Comparison of ENCODE assay signal across 7 mouse cellular contexts in genomic region chr2:163401221-163401620, GRCm38 (mm10). TPM values are rescaled to one million over a fixed set of nuclear protein-coding genes. Genes with fewer than 3 reads are reported as not detected.
DNase-seq lines count a peak whose midpoint lies in the region; TF ChIP-seq lines count a peak whose summit lies in the region.

No protein-coding gene starts in this region.

- no peaks in the 10 kb centered on the region for H3K79me2 ChIP-seq in heart, adult 2 months (replicated peaks; ENCODE audit: control insufficient read depth, insufficient read depth, low read length)

- H3K9ac ChIP-seq in ES-Bruce4 (ENCODE audit: low read depth, poor library complexity, severe bottlenecking): no peak overlapping the region
- no peak overlapping the region for H3K9ac ChIP-seq in heart, adult 2 months (ENCODE audit: low read depth, low read length)

- intact Hi-C loops in heart, adult 2 months (cut with DNase I): loop anchor here (1.0 to 5.0 kb wide), 3 partner anchors 61 to 352 kb away; no protein-coding TSS in a partner anchor

- no peak for TF ChIP-seq POLR2A in ES-Bruce4 (IDR thresholded peaks at IDR 0.05; ENCODE audit: insufficient read depth, low read length)
- TF ChIP-seq POLR2A in heart, adult 2 months (IDR thresholded peaks at IDR 0.05; ENCODE audit: insufficient read depth, low read depth, low read length): no peak

- DNase-seq in ZHBTc4 (ENCODE audit: low read depth, low spot score): peak; percentile 89
- peak; percentile 69 to 86 for DNase-seq in cerebellum, postnatal 36 days
- DNase-seq in heart, adult 2 months: peak; percentile 73 to 74
- DNase-seq in layer of hippocampus, adult 9-11 months: peak; percentile 69
- peak; percentile 95 for DNase-seq in lung, postnatal 36 days
- peak; percentile 56 to 59 for DNase-seq in right cerebral cortex, postnatal 36 days (ENCODE audit: low spot score in 2 of 2)

- TF ChIP-seq EP300 in ES-Bruce4 (IDR thresholded peaks at IDR 0.05; ENCODE audit: insufficient read depth, low read depth, low read length): no peak
- peak; percentile 35; the same call in 1 of the 2 replicates for TF ChIP-seq EP300 in heart, adult 2 months (IDR thresholded peaks at IDR 0.05; ENCODE audit: insufficient read depth, low read depth, low read length)

- H3K4me1 ChIP-seq in ES-Bruce4 (ENCODE audit: control insufficient read depth, insufficient read depth, low read length): no peaks in the 10 kb centered on the region
- peaks cover 5% of the 10 kb centered on the region for H3K4me1 ChIP-seq in heart, adult 2 months (ENCODE audit: control insufficient read depth, insufficient read depth, low read length)

- H3K4me3 ChIP-seq in ES-Bruce4 (ENCODE audit: low read depth, low read length): no peak overlapping the region
- no peak overlapping the region for H3K4me3 ChIP-seq in heart, adult 2 months

- H3K36me3 ChIP-seq in ES-Bruce4 (ENCODE audit: control insufficient read depth, insufficient read depth, low read length, poor library complexity, severe bottlenecking): no peaks in the 10 kb centered on the region; the same call in none of the 2 replicates
- H3K36me3 ChIP-seq in heart, adult 2 months (ENCODE audit: control insufficient read depth, insufficient read depth, low read length): no peaks in the 10 kb centered on the region

- no peak overlapping the region for H3K27ac ChIP-seq in ES-Bruce4 (ENCODE audit: insufficient read depth, low read length)
- no peak overlapping the region for H3K27ac ChIP-seq in heart, adult 2 months

- H3K27me3 ChIP-seq in ES-Bruce4 (ENCODE audit: control insufficient read depth, insufficient read depth, low read length, poor library complexity, severe bottlenecking): no peaks in the 10 kb centered on the region
- no peaks in the 10 kb centered on the region for H3K27me3 ChIP-seq in heart, adult 2 months (ENCODE audit: control insufficient read depth, insufficient read depth, low read length)

- 3% methylated on average over 8 of the region's 8 CpGs for WGBS in heart, adult 2 months

- peak; percentile 43 for TF ChIP-seq CTCF in ES-Bruce4 (IDR thresholded peaks at IDR 0.05; ENCODE audit: low read depth, low read length)
- peak; percentile 98 for TF ChIP-seq CTCF in heart, adult 2 months (IDR thresholded peaks at IDR 0.05)

- H3K9me3 ChIP-seq in ES-Bruce4 (replicated peaks; ENCODE audit: control insufficient read depth, insufficient read depth, low read length, poor library complexity, severe bottlenecking): no peaks in the 10 kb centered on the region

RNA-seq across cellular contexts. Expression of gene Jph2, which starts 3.4 kb away (rescaled TPM):
- 5.8 and 6.6 TPM in 2 replicates for polyA plus RNA-seq in ES-Bruce4 (2011; ENCODE audit: insufficient read depth, insufficient read length, low read depth, missing spikeins)
- total RNA-seq in heart, adult 2 months (2021): 100 to 1,000 TPM; 389 to 391 TPM
- polyA plus RNA-seq in heart, adult 2 months (2012; rRNA removed): 193 and 253 TPM in 2 replicates

RNA-seq across cellular contexts. Expression of gene Oser1, which starts 23.3 kb away (rescaled TPM):
- polyA plus RNA-seq in ES-Bruce4 (2011; ENCODE audit: insufficient read depth, insufficient read length, low read depth, missing spikeins): 48.3 and 50.6 TPM in 2 replicates
- total RNA-seq in heart, adult 2 months (2021): 10 to 100 TPM; 19.6 to 21.2 TPM
- 9.7 and 16.4 TPM in 2 replicates for polyA plus RNA-seq in heart, adult 2 months (2012; rRNA removed)

RNA-seq across cellular contexts. Expression of gene Gdap1l1, which starts 37.1 kb away (rescaled TPM):
- polyA plus RNA-seq in ES-Bruce4 (2011; ENCODE audit: insufficient read depth, insufficient read length, low read depth, missing spikeins): 2.4 and 2.7 TPM in 2 replicates
- not detected for total RNA-seq in heart, adult 2 months (2021)
- 0.23 and 0.25 TPM in 2 replicates for polyA plus RNA-seq in heart, adult 2 months (2012; rRNA removed)

Comparison
In these comparisons a context has a peak if more than half of its experiments do, and no peak if none do; other contexts are left out.
1. RNA of gene Jph2, which starts 3.4 kb away (polyA plus RNA-seq): 193 to 253 TPM in heart, adult 2 months; 5.8 to 6.6 TPM in ES-Bruce4; every median in the first group is over 10 times any median in the second.
2. Peak in every context shown above with its lines, with median percentiles within 50 percentile points of each other: DNase-seq.